Mouse (Mus musculus): ENCODE results near the gene Zxdc. TPM values are rescaled to one million over a fixed set of nuclear protein-coding genes. Genes with fewer than 3 reads are reported as not detected.
A peak's percentile ranks its signal among the peaks of the same experiment; 100 is the strongest.

Gene Zxdc
- total RNA-seq (2014; fragmentation: Nextera tagmentation): 10.2 and 11.9 TPM in 2 replicates
- total RNA-seq (2017): 8.0 and 8.9 TPM in 2 replicates

DNA sequence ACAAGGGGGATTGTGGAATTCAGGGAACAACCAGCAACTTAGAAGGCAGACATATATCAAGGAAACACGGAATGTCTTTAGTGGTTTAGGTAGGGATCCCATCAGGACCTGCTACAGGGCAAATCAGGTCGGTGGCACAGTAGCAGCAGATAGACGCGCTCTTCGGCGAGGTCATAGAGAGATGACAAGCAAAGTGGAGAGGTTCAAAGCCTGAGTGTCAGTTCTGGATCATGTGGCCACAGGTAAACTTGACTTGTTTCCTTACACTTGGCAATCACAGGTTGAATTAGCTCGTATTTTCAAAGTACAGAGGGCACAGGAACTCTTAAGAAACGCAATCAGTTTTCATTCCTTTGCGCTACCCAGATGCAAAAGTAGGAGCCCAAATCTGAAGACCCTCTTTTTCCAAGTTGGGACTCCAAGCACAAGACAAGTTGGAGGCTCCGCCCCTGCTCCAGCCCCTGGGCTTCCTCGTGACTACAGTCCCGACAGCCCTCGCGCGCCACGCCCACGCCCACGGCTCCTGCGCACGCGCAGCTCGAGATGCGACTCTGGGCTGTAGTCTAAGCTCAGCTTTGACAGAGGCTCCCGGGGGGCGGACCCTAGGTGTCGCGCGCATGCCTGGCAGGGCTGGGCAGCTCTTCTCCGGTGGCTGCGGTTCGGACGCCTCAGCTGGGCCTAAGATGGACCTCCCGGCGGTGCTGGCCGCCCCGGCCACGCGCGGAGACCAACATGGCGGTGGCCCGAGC is at the start of gene Zxdc:
Zxdc (plus strand) TSS at position 517 of the 749 bp plus-strand sequence.
- peak; percentile 98 for ATAC-seq (replicated peaks; ENCODE audit: low FRiP score, low TSS enrichment, poor library complexity, severe bottlenecking)

DNA sequence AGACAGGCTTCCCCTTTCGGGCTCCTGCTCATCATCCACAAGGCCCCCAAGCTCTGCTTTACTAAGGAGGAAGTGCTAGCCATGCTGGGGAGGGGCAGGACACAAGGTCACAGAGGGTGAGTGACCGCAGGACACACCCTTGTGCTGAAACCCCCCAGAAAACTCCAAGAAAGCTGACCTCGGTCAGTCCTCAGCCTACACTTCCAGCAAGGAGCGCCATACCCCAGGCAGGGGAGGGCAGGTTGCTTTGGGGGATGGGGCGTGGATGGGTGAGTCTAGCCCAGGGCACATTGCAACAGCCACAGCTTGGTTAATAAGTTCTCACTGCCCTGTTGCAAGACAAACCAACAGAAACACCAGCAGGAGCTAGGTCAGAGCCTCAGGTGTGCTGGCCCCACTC is 48.9 kb upstream of the Zxdc start:
- no peak for ATAC-seq (replicated peaks; ENCODE audit: low FRiP score, low TSS enrichment, poor library complexity, severe bottlenecking)

DNA sequence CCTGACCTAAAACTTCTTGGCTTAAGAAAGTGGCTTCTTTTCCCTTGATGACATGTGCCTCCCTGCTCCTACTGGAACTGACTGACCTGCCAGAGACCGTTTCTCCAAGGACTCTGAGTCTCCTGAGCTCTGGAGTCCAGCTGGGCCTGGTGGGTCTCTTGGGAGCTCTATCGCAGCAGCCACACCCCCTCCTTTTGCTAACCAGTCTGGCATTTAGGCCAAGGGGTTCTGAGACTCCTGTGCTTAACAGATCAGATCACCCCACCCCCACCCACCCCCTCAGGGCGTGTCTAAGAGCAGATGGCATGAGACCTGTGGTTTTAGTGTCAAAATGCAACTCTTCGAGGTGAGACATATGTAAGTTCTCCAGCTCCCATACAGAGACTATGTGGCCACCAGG is 47.5 kb upstream of the Zxdc start:
- no peak for ATAC-seq (replicated peaks; ENCODE audit: low FRiP score, low TSS enrichment, poor library complexity, severe bottlenecking)

DNA sequence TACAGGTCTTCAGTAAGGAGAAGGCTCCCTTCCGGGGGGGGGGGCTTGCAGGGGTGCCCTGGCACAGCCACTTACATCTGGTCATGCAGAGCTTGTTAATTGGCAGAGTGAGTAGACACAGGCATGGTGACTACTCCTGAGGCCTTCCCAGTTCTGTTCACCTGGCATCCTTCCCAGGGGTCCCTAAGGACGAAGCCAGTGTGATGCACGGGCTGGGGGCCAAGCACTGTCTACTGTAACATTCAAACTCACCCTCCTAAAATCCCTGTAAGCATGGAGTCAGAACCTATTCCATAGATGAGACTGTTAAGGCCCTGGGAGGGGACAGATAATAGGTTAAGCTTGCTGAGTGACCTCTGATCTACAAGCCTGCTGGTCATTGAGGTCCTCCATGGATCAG is 45.3 kb upstream of the Zxdc start:
- no peak for ATAC-seq (replicated peaks; ENCODE audit: low FRiP score, low TSS enrichment, poor library complexity, severe bottlenecking)

DNA sequence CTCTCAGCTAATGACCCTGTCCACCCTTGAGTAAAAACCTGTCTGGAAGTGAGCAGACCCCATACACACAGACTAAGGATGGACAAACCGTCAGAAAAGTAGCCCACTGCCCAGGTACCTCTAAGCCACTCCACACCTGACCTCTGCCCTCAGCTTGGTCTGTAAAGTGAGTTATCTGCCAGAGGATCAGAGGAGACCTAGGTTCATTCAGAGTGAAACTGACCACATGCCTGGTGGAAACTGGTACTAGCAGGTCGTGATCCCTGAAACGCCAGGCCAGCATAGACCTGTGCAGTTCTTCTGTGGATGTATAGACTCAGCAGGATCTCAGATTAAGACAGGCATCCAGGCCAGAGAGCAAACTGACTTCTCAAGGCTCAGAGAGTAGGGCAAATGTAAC is 44.8 kb upstream of the Zxdc start:
- no peak for ATAC-seq (replicated peaks; ENCODE audit: low FRiP score, low TSS enrichment, poor library complexity, severe bottlenecking)

DNA sequence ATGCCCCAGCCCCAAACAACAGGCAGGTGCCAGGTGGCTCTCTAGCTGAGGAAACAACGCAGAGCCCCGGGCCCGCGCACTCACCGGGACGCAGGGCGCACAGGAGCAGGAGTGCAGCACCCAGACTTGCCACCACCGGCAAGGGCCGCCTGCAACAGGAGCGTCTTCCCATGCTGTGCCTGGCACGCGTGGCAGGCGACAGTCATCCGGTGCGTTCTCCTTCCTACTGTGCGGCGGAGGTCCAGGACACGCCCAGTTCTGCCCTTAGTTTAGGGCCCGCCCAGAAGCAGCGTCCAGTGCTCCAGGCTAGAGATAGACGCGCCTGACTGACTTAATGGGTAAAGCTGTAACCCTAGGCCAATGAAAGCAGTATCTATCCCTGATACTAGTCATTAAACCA is 44.3 kb upstream of the Zxdc start, which contains the start of gene Chst13:
Chst13 (minus strand) TSS at position 195 of the 400 bp plus-strand sequence.
- ATAC-seq (replicated peaks; ENCODE audit: low FRiP score, low TSS enrichment, poor library complexity, severe bottlenecking): 0 out of 2 replicates have a peak, but pooled peaks have one; percentile 39

DNA sequence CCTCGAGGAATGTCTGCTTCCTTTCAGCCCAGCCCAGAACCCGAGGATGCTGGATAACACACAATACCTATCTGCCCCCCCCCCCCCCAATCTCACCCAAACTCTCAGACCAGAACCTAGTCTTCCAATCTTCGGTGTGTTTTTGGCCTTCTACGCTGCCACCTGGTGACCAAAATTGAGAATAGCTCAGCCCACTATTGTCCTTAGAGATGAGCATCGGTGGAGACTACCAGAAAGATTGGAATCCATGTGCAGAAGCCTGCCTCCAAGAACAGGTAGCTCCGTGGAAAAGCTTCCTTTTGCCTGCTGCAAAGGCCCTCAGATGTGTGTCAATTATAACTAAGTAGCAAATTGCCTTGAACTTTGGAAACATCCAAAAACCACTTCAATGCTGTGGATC is 41.6 kb upstream of the Zxdc start:
- ATAC-seq (replicated peaks; ENCODE audit: low FRiP score, low TSS enrichment, poor library complexity, severe bottlenecking): no peak

DNA sequence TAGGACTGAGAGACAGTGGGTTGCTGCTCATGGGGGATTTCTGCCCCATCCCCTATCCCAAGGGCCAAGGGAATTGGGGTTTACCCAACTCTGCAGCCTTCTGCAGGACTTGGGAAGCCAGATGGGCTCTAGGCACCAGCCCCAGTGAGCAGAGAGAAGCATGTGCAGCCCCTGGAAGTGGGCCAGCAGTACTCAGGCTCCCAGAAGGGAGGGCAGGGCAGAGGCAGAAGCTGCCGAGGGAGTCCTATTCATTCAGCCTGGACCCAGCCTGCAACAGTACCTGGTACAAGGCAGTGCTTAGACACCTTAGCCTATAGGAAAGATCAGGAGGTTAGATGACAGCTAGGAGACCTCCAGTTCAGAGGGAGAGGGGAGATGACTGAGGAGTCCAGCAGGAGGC is 39.3 kb upstream of the Zxdc start:
- ATAC-seq (replicated peaks; ENCODE audit: low FRiP score, low TSS enrichment, poor library complexity, severe bottlenecking): no peak

DNA sequence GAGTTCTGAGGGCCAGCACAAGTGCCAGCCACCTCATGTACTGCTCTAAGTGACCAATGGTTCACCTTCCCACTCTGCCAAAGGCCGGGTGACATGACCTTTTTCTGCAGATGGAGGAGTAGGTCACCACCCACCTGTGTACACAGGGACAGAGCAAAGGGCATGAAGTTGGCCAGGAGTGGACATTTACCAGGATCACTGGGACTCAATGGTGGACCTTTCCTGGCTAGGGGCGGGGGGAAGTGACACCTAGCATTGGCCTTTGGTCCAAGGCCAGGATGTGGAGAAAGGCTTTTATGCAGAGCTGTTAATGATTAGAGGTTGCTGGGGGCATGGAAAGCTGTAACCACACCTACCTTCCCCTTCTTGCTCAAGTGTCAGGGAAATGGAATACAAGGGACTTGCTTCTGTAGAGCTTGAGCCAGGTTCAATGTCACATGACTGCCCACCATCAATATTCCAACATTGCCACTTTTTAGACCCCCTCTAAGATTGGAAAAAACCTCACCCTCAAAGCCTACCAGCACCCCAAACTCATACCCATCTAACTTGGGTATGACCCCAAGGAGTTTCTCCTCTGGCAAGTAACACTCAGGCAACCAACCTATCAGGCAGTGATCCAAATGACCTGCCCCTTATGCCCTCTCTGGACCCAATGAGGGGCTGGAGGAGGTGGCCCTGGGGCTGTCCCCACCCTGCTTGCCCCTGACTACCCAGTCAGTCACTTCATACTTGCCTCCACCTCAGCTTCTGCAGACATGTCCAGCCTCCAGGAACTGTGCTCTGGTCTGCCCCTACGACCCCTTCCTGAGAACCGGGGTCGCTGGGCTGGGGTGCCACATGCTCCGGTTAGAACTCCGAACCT is 36.5 kb upstream of the Zxdc start, which contains the start of gene Uroc1:
Uroc1 (plus strand) TSS at position 724 of the 865 bp plus-strand sequence.
- no peak for ATAC-seq (replicated peaks; ENCODE audit: low FRiP score, low TSS enrichment, poor library complexity, severe bottlenecking)

DNA sequence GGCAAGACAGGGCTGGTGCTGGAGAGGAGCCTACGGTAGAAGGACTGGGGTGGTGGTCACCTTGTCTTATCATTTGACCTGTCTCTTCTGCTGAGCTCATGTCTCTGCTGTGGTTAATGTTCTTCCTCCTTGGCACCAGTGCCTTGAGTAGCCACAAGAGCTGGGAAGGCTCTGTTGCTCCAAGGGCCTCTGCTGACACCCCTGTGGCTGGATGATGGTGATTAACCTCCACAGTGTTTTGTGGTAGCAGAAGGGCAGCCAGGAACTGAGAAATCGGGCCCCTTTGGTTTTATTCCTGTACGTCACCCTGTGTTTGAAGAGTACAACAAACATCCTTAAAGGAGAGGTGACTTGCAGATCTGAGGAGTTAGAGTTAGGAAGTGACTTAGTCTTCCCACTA is 35.0 kb upstream of the Zxdc start:
- ATAC-seq (replicated peaks; ENCODE audit: low FRiP score, low TSS enrichment, poor library complexity, severe bottlenecking): no peak

DNA sequence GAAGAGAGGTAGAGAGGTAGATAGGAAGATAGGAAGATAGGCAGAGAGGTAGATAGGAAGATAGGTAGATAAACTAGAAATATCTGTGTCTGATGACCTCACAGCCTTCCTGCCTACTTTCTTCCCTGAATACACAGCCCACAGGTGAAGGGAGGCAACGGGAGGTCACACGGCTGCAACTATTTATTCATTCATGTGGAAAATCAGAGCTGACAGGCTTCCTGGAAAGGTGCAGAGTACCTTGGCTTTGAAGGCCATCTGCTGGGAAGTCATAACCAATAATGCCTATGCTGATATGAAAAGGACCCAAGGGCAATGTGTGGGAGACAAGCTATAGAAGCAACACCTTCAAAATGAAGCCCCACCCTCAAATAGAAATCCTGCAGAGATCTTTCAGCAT is 26.9 kb upstream of the Zxdc start:
- no peak for ATAC-seq (replicated peaks; ENCODE audit: low FRiP score, low TSS enrichment, poor library complexity, severe bottlenecking)

DNA sequence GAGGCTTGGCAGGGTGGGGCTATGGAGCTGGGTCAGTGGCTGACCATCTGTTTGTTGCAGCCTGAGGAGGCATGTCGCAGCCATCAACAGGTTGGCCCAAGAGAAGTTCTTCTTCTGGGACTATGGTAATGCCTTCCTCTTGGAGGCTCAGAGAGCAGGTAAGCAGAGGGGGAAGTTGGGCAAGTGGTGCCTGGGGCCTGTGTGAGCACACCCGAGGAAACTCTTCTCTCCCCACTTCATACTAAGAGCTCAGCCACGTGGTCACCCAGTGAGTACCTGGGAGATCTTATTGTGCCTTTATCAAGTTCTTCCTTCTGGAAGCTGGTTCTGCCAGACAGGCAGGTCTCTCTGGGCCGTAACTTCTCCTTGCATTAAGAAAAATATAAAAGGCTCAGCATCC is 22.1 kb upstream of the Zxdc start:
- ATAC-seq (replicated peaks; ENCODE audit: low FRiP score, low TSS enrichment, poor library complexity, severe bottlenecking): no peak

DNA sequence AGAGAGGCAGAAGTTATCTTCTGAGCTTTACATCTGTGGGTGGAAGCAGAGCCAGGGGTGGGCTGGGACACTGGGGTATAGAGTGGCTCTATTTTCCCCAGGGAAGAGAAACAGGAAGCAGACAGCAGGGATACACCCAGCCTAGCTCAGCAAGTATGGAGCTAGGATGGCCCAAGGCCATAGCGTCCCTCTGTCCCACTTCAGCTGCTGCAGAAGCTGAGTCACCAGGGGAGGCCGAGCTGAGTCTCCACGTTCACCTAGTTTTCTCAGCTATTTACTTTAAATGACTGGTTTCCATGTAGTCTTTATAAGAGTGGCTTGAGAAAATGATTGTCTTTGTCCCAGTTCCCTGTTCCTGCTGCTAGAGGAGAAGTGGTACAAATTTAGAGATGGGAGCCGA is 20.8 kb upstream of the Zxdc start:
- no peak for ATAC-seq (replicated peaks; ENCODE audit: low FRiP score, low TSS enrichment, poor library complexity, severe bottlenecking)

DNA sequence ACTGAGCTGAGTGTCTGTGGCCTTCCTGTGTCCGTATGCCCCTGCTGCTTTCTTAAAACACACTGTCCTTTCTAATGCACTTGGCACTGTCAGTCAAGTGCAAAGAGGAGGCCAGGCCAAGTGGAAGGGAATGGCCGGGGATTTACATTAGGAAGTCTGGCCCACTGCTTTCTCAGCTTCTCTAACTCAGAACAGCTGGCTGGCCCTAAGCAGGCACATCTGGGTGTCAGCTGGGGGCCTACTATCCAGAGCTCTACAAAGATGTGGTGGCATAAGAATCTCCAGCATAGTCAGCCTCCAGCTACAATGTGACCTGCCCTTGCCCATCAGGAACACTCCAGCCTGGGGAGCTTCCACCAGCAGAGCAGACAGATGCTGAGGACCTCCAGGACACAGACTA is 19.3 kb upstream of the Zxdc start:
- no peak for ATAC-seq (replicated peaks; ENCODE audit: low FRiP score, low TSS enrichment, poor library complexity, severe bottlenecking)

DNA sequence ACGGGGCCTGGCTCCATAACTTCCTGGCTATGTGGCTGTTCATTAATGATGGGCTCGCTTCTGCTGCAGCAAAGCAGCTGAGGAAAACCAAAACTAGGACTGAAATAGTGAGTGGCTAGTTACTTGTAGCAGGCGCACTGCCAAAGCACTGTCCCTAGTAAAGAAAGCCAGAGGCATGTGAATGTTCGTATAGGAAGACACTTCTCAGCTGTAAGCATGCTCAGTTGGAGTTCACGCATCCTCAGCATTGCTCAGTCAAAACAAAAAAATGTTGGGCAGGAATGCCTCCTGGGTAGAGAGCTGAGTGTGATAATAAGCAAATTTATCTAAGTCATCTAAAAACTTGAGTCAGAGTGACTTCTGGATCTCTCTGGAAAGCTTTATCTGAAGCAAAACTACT is 11.2 kb upstream of the Zxdc start:
- ATAC-seq (replicated peaks; ENCODE audit: low FRiP score, low TSS enrichment, poor library complexity, severe bottlenecking): no peak

DNA sequence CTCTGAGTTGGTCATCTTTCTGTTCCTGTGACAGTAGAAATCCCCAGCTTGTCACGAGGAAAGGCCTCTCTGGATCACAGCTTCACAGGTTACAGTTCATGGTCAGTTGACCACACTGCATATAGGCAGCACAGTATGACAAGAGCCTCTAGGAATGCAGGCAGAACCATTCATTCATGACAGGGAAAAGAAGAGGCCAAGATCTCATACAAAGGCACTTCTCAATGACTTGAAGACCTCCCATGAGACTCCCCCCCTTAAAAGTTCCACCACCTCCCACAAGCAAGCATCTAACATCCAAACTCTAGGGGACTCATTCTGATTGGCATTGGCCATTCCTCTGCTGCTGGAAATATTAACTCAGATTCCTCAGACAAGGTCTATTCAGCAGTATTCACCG is 9.8 kb upstream of the Zxdc start:
- ATAC-seq (replicated peaks; ENCODE audit: low FRiP score, low TSS enrichment, poor library complexity, severe bottlenecking): no peak

DNA sequence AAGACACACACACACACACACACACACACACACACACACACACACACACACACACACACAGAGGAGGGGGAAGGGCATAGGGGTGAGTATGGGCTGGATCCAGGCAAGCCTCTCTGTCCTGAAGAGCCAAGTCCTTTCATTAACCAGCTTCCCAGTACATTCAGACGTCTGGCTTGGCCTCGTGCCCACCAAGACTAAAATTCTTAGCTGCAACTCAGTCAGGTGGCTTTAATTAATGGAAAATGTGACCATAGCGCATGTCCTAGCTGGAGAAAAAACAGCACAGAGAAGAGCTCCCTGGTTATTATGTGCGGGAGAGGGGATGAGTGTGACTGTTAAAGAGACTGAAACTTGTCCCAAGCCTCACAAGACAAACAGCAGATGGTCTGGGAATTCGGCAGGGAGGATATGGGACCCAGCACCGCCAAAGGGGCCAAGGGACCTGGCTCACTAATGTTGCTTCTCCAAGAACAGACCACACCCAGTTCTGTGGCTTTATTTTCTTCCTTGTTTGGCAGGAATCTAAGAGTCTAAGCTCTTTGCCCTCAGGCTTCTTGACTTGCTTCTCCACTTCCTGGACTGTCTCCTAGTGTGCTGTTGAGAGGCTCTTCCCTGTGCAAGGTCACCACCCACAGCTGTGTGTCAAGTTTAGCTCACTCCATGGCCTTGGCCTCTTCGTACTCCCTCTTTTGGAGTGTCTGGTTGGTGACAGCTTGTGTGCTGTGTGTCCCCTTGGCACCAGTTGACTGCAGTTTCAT is 9.1 kb upstream of the Zxdc start:
- ATAC-seq (replicated peaks; ENCODE audit: low FRiP score, low TSS enrichment, poor library complexity, severe bottlenecking): no peak

DNA sequence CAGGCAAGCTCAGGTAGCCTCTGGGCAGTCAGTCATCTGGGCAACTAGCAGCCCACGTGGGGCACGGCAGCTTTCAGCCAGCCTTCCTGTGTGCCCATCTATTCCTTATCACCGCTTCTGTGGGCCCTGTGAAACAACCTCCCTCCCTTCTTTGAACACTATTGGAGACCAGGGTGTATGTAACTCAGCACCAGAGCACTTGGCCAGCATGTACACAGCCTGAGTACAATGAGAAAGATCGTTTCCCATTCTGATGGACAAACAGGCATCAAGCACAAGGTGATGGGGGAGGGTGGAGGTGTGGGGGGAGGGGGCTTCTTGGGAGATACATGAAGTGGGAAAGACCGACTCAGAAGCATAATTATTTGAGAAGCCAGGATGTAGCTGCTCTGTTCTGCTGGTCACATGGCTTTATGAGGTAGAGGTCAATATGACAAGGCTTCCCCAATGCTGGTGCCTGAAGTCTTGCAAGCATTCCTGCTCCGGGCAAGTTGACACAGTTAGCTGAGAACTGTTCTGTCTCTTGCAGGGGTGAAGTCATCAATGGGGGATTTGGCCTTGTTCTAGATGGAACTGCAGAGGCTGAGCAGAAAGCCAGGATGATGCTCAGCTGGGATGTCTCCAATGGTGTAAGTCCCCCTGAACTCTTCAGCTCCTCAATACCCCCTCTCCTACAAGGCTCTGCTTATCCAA is 8.2 kb upstream of the Zxdc start:
- no peak for ATAC-seq (replicated peaks; ENCODE audit: low FRiP score, low TSS enrichment, poor library complexity, severe bottlenecking)

DNA sequence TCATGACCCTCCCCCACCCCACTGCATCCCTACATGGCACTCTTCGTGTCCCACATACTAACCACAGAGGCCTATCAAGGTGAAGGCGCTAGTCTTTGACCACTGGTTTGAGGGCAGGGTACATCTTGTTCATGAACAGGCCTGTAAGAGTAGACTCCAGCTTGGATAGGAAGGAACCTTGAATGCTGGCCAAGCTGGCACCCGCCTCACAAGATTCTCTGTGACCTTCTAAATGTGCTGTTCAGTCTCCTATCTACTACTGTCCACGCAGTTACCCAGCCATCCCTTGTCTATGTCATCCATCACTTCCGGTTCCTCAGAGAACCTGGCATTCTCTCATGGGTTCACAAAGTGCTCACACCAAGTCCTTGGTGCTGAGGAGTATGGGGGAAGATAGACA is 6.0 kb upstream of the Zxdc start:
- no peak for ATAC-seq (replicated peaks; ENCODE audit: low FRiP score, low TSS enrichment, poor library complexity, severe bottlenecking)
